Mouse (Mus musculus) liver, embryonic 14.5 days (tissue): ENCODE data around the gene Mafg. TPM values are rescaled to one million over a fixed set of nuclear protein-coding genes. Genes with fewer than 3 reads are reported as not detected.

Source experiments
- ATAC-seq: fragments of 200-750 bp; cut with Nextera tagmentation; 2 replicates; pipeline ENCODE4 v1.8.0; 2017; ENCODE audit warnings: moderate number of reproducible peaks, mild to moderate bottlenecking, moderate library complexity; ENCODE audit not compliant: insufficient read depth
- DNase-seq, 3 experiments: peaks; one replicate each; pipeline ENCODE4 v3.0.0-alpha.2; 2012 to 2013; ENCODE audit warnings: low read depth in 3 of 3, low spot score in 3 of 3
- H3K27ac ChIP-seq: fragments of 300-500 bp; sonication (generic); 2 replicates; pipeline ENCODE4 v1.5.1; 2014; ENCODE audit warnings: moderate library complexity, mild to moderate bottlenecking, control low read depth, inconsistent platforms
- H3K27me3 ChIP-seq: fragments of 300-500 bp; sonication (generic); 2 replicates; pipeline ENCODE4 v1.6.1; 2014; ENCODE audit warnings: mild to moderate bottlenecking, low read length, moderate library complexity; ENCODE audit not compliant: control insufficient read depth, insufficient read depth
- H3K36me3 ChIP-seq: fragments of 300-500 bp; sonication (generic); replicated peaks from 2 replicates; pipeline ENCODE4 v1.6.1; 2014; ENCODE audit warnings: low read depth; ENCODE audit not compliant: control insufficient read depth, insufficient read depth
- H3K4me1 ChIP-seq, 2 experiments: fragments of 200-500 bp in 1 of 2; fragments of 300-500 bp in 1 of 2; sonication (generic) in 1 of 2; replicated peaks; 2 replicates each; pipeline ENCODE4 v1.6.1; 2012 to 2014; ENCODE audit warnings: antibody characterized with exemption in 1 of 2, inconsistent platforms in 1 of 2, low read length in 1 of 2; ENCODE audit not compliant: control insufficient read depth in 2 of 2, insufficient read depth in 2 of 2
- H3K4me2 ChIP-seq: fragments of 300-500 bp; sonication (generic); 2 replicates; pipeline ENCODE4 v1.6.1; 2014; ENCODE audit warnings: low read depth, mild to moderate bottlenecking, control low read depth, moderate library complexity
- H3K4me3 ChIP-seq, 2 experiments: fragments of 200-500 bp in 1 of 2; fragments of 300-500 bp in 1 of 2; sonication (generic) in 1 of 2; 2 replicates each; pipeline ENCODE4 v1.5.1; 2012 to 2014; ENCODE audit warnings: low read depth in 2 of 2, low read length in 2 of 2, mild to moderate bottlenecking in 2 of 2, control low read depth in 1 of 2, inconsistent platforms in 1 of 2, moderate library complexity in 1 of 2; ENCODE audit not compliant: insufficient read depth in 1 of 2
- H3K9ac ChIP-seq: fragments of 300-500 bp; sonication (generic); replicated peaks from 2 replicates; pipeline ENCODE4 v1.6.1; 2014; ENCODE audit warnings: mild to moderate bottlenecking, control low read depth, moderate library complexity
- H3K9me3 ChIP-seq: fragments of 300-500 bp; sonication (generic); 2 replicates; pipeline ENCODE4 v1.6.1; 2016; ENCODE audit warnings: low read length, mixed read lengths; ENCODE audit not compliant: control insufficient read depth
- CTCF ChIP-seq: IDR thresholded peaks from 2 replicates; pipeline ENCODE4 v1.5.1; 2016; ENCODE audit warnings: antibody characterized with exemption, low read depth, control low read depth
- EP300 ChIP-seq: IDR thresholded peaks from 2 replicates; pipeline ENCODE4 v1.6.1; 2016; ENCODE audit warnings: antibody characterized with exemption, low read depth
- WGBS: fragments of 180-500 bp; shearing (Covaris S2); extraction: QIAGEN DNeasy Blood & Tissue Kit; methylation state at CpG from one replicate; pipeline ENCODE4 v1.1.7; 2014; ENCODE audit not compliant: insufficient replicate concordance; 5-methylcytosine and 5-hydroxymethylcytosine counted together
- polyA plus RNA-seq, 2 experiments: library from polyadenylated mRNA; depleted of rRNA in 1 of 2; stranded (reverse) in 1 of 2; unstranded in 1 of 2; fragments of >200 nt; fragmentation: Nextera tagmentation in 1 of 2; extraction: Ambion mirVana in 1 of 2; gene quantifications; 2 replicates each; pipeline versions ENCODE4 v1.2.1 to v1.2.3; 2012 to 2014

The Mafg gene
- polyA plus RNA-seq, 2 experiments: 20.9 to 30.9 TPM

DNA sequence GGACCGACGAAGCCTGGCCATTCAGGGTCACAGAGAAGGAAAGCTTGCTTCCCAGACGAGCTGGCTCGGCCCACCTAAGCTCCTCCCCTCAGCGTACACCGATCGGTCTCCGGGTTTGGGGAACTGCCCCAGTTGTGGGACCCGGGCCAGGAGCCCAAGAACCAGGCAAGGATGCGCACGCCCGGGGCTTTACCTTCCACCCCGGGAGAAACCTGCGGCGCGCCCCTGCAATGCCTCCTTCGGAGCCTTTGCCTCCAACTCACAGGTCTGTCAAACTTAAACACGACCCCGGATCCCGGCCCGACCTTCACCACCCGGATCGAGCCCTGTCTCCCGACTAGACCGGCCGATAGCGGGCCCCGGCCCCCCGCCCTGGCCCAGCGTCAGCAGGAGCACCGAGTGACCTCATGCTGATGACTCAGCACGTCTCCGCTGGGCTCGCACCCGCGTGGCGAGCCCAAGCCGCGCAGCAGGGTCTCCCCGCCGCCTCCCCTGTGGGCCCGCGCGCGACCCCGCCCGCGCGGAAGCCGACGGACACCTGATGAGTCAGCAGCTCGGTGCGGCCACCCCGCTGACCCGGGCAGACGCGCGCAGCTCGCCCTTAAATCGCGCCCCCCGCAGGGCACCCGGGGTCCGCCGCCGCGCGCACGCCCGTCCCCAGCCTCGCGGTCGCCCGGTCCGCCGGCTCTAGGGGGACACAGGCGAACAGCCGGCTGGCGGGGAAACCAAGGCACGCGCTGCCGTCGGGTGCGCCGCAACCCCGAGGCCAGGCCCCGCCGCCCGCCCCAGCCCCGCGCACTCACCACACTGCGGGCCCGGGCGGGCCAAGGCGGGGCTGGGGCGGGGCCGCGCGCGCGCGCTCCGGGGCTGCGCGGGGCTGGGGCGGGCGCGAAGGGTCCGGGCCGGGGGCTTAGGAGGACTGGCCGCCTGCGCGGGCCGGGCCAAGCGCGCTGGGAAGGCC, 561 bp downstream of the Mafg start:
- Histone ChIP-seq H3K27ac (peak overlapping the region; percentile 99), H3K27me3 (no peaks in the 10 kb centered on the region), H3K4me1 (peaks cover 36 to 41% of the 10 kb centered on the region in 2 experiments), H3K36me3 (peaks cover 9% of the 10 kb centered on the region), H3K9me3 (no peaks in the 10 kb centered on the region), H3K9ac (peak overlapping the region; percentile 99), H3K4me3 (peak overlapping the region; percentile 64 to 89), H3K4me2 (peak overlapping the region; percentile 75)
- peak; percentile 79 for ATAC-seq
- WGBS: under 1% methylated on average over 109 of the region's 116 CpGs
- peak in 2 of 3 experiments; percentile 70 to 73 for DNase-seq
- TF ChIP-seq EP300: no peak
- TF ChIP-seq CTCF: no peak

GRCm38 (mm10) chr11:120631726-120632448, 1.5 kb downstream of the Mafg start:
- WGBS: 33% methylated on average over 4 of the region's 4 CpGs
- Histone ChIP-seq H3K9ac (peak overlapping the region; percentile 99), H3K9me3 (no peaks in the 10 kb centered on the region), H3K27ac (peak overlapping the region; percentile 99), H3K4me3 (peak overlapping the region; percentile 64 to 89), H3K36me3 (peaks cover 9% of the 10 kb centered on the region), H3K27me3 (no peaks in the 10 kb centered on the region), H3K4me1 (peaks cover 36 to 41% of the 10 kb centered on the region in 2 experiments), H3K4me2 (peak overlapping the region; percentile 75)
- no peak for TF ChIP-seq CTCF
- TF ChIP-seq EP300: no peak
- peak; percentile 19; the same call in 1 of the 2 replicates for ATAC-seq
- DNase-seq: peak in 2 of 3 experiments; percentile 67 to 72

GRCm38 (mm10) chr11:120630881-120631725, 2.3 kb downstream of the Mafg start:
- TF ChIP-seq EP300: no peak
- no peak for TF ChIP-seq CTCF
- ATAC-seq (no peak), DNase-seq (no peak)
- Histone ChIP-seq H3K4me3 (peak overlapping the region; percentile 64 to 89), H3K27me3 (no peaks in the 10 kb centered on the region), H3K9me3 (no peaks in the 10 kb centered on the region), H3K4me1 (peaks cover 36 to 46% of the 10 kb centered on the region in 2 experiments), H3K9ac (peak overlapping the region; percentile 99), H3K4me2 (peak overlapping the region; percentile 75), H3K36me3 (peaks cover 9% of the 10 kb centered on the region), H3K27ac (peak overlapping the region; percentile 99)
- 1% methylated on average over 7 of the region's 7 CpGs for WGBS

- no peaks in the 10 kb centered on the region for H3K27me3 ChIP-seq
- peak overlapping the region; percentile 99 for H3K27ac ChIP-seq
- TF ChIP-seq CTCF: no peak
- no peak for TF ChIP-seq EP300
- DNase-seq: no peak
- peak; percentile 27 for ATAC-seq
- H3K9ac ChIP-seq: peak overlapping the region; percentile 99
- H3K4me1 ChIP-seq: peaks cover 37 to 52% of the 10 kb centered on the region in 2 experiments
- peaks cover 9% of the 10 kb centered on the region for H3K36me3 ChIP-seq
- no peaks in the 10 kb centered on the region for H3K9me3 ChIP-seq
- peak overlapping the region; percentile 75 for H3K4me2 ChIP-seq
- peak overlapping the region; percentile 64 to 89 for H3K4me3 ChIP-seq
- 23% methylated on average over 5 of the region's 5 CpGs for WGBS
Observed at GRCm38 (mm10) chr11:120630401-120630871, 3.0 kb downstream of the Mafg start.
